Mouse (Mus musculus) heart, embryonic 15.5 days (tissue): ENCODE results near the gene Trpt1. TPM values are rescaled to one million over a fixed set of nuclear protein-coding genes. Genes with fewer than 3 reads are reported as not detected.

ENCODE experiments used
- ATAC-seq: fragments of 200-750 bp; cut with Nextera tagmentation; replicated peaks from 2 replicates; pipeline ENCODE4 v1.8.0; 2017; ENCODE audit warnings: low read depth, moderate TSS enrichment; ENCODE audit not compliant: insufficient number of reproducible peaks, insufficient read depth, low FRiP score
- H3K27ac ChIP-seq: fragments of 300-500 bp; sonication (generic); 2 replicates; pipeline ENCODE4 v1.5.1; 2015; ENCODE audit warnings: mild to moderate bottlenecking, inconsistent platforms
- H3K27me3 ChIP-seq: fragments of 300-500 bp; sonication (generic); 2 replicates; pipeline ENCODE4 v1.6.1; 2015; ENCODE audit warnings: inconsistent platforms
- H3K36me3 ChIP-seq: fragments of 300-500 bp; sonication (generic); 2 replicates; pipeline ENCODE4 v1.6.1; 2015; ENCODE audit warnings: mild to moderate bottlenecking, inconsistent platforms
- H3K4me1 ChIP-seq: fragments of 300-500 bp; sonication (generic); replicated peaks from 2 replicates; pipeline ENCODE4 v1.6.1; 2015; ENCODE audit warnings: inconsistent platforms
- H3K4me2 ChIP-seq: fragments of 300-500 bp; sonication (generic); 2 replicates; pipeline ENCODE4 v1.6.1; 2015; ENCODE audit warnings: inconsistent platforms, mild to moderate bottlenecking, moderate library complexity
- H3K4me3 ChIP-seq: fragments of 300-500 bp; sonication (generic); 2 replicates; pipeline ENCODE4 v1.5.1; 2015; ENCODE audit warnings: mild to moderate bottlenecking, inconsistent platforms
- H3K9ac ChIP-seq: fragments of 300-500 bp; sonication (generic); 2 replicates; pipeline ENCODE4 v1.6.1; 2015; ENCODE audit warnings: mild to moderate bottlenecking, inconsistent platforms
- H3K9me3 ChIP-seq: fragments of 300-500 bp; sonication (generic); replicated peaks from 2 replicates; pipeline ENCODE4 v1.6.1; 2016; ENCODE audit warnings: inconsistent platforms
- whole genome bisulfite sequencing: fragments of 180-500 bp; shearing (Covaris S2); methylation state at CpG from one replicate; pipeline ENCODE4 v1.1.7; 2015; ENCODE audit warnings: mixed read lengths; 5-methylcytosine and 5-hydroxymethylcytosine counted together
- polyA plus RNA-seq: library from polyadenylated mRNA; unstranded; fragments of >200 nt; fragmentation: Nextera tagmentation; extraction: Ambion mirVana; gene quantifications from 2 replicates; pipeline ENCODE4 v1.2.1, GENCODE M21; 2015

Gene Trpt1
- polyA plus RNA-seq, 1 experiment from 2014 or later, result 17.4 TPM

DNA sequence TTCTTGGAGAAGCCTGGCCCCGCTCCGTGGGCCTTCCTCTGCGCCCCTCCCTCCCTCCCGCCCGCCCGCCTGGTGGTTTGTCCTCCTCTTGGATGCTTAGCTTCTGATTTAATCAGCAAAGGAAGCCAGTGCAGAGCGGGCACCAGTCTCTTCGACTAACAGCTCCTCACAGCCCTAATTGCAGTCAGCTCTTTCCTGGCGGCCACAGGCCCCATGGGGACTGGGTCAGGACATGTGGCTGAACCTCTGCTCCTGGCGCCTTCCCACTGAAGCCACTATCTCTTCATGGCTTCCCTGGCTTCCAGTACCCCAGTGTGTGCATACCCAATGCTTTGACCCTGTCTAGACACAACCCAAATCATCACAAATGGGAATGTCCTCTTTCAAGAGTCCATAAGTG lies 39.5 kb upstream of the Trpt1 start:
- H3K9ac ChIP-seq, result 0 out of 2 replicates have a peak overlapping the region, but pooled peaks have one; percentile 14
- H3K4me1 ChIP-seq, result peaks cover 43% of the 10 kb centered on the region
- H3K9me3 ChIP-seq, result no peaks in the 10 kb centered on the region
- 82% methylated on average over 10 of the region's 10 CpGs for WGBS
- H3K4me2 ChIP-seq, result no peak overlapping the region
- H3K4me3 ChIP-seq, result no peak overlapping the region
- no peak overlapping the region for H3K27ac ChIP-seq
- H3K36me3 ChIP-seq, result peaks cover 50% of the 10 kb centered on the region; the same call in 1 of the 2 replicates
- ATAC-seq, result no peak
- H3K27me3 ChIP-seq, result no peaks in the 10 kb centered on the region

DNA sequence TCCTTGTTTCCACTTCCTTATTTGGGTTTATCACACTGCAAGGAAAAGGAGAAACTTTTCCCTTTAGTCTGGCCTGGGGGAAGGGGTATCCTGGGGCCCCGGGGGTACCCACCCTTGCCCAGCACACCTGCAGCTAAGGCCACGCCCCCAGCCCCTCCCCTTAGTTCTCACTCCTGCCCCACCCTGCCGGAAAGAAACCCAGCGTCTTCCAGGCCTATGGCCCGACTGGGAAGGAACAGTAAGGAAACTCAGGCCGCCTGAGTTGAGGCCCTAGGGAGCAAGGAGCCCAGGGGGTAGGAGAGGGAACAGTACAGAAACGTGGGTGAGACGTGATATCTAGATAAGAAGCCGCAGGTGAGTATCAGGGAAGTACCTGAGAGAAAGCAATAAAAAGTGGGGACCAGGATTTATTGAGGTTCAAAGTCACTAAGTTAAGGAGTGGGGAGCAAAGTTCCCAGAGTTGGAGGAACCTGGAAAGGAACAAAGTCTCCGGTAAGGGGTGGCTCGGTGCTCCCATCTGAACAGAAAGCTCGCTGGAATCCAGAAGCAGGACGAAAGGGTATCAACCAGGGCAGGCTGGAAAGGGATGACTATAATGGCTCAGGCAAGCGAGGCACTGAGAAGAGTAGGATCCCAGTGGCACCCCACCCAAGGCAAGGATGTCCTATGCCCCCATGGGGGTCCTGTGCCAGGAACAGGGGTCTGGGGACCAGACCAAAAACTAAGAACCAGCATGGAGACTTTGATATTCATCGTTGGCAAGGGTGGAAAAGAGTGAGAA lies 27.2 kb upstream of the Trpt1 start:
- H3K27me3 ChIP-seq, result no peaks in the 10 kb centered on the region
- no peaks in the 10 kb centered on the region for H3K9me3 ChIP-seq
- H3K4me2 ChIP-seq, result peak overlapping the region; percentile 79
- WGBS, result 16% methylated on average over 15 of the region's 15 CpGs
- peaks cover 10% of the 10 kb centered on the region; the same call in 1 of the 2 replicates for H3K36me3 ChIP-seq
- H3K4me1 ChIP-seq, result peaks cover 33% of the 10 kb centered on the region
- peak overlapping the region; percentile 62 for H3K4me3 ChIP-seq
- H3K9ac ChIP-seq, result peak overlapping the region; percentile 75
- H3K27ac ChIP-seq, result no peak overlapping the region
- no peak for ATAC-seq

DNA sequence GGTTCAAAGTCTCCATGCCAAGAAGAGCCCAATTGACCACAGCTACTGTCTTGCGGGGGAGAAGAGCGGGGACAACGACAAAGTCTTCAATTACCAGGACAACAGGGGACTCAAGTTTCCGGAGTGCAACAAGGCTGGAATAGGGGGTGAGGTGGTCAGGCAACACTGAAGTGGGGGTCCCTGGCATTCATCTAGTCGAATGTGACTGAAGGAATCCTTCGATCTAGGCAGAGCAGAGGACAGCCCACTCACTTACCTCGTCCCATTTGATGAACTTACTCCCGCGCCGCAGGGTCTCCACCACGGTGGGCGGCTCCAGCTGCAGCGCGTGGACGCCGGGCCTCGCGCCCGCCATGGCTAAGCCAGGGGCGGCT lies 26.7 kb upstream of the Trpt1 start:
- Histone ChIP-seq H3K27ac (peak overlapping the region; percentile 52; the same call in 1 of the 2 replicates), H3K4me3 (peak overlapping the region; percentile 62), H3K9me3 (no peaks in the 10 kb centered on the region), H3K4me1 (peaks cover 38% of the 10 kb centered on the region), H3K27me3 (no peaks in the 10 kb centered on the region), H3K9ac (peak overlapping the region; percentile 75), H3K36me3 (peaks cover 8% of the 10 kb centered on the region; the same call in 1 of the 2 replicates), H3K4me2 (peak overlapping the region; percentile 79)
- under 1% methylated on average over 20 of the region's 20 CpGs for WGBS
- ATAC-seq, result no peak

DNA sequence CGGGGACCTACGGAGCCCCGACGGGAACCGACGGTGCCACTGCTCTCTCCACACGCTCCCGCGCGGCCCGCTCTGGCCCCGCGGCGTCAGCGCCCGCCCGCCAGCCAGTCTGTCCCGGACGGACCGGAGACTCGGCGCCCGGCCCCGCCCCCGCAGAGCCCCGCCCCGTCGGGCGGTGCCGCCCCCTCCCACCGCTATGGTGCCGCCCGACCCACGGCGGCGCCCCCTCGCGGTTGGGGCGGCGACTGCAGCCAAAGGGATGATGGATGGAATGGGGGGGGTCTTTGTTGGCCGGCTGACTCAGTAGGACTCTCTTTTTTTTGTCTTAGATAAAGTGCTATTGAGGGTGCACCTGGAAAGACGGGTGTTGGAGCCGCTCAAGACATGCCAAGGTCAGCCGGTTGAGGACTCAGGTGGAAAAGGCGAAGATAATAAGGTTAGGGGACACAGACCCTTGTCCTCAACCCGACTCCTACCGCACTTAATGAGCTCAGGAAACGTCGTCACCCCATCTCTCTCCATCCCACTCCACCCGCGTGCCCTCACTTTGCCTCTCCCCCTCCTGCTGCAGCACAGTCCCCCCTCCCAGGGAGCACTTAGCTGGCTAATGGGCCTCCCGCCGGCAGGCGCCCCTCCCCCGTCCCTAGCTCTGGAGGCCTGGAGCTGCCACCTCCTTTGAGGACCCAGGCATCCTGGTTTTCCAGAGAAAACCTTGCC lies 26.1 kb upstream of the Trpt1 start:
- Histone ChIP-seq H3K27me3 (no peaks in the 10 kb centered on the region), H3K27ac (peak overlapping the region; percentile 52; the same call in 1 of the 2 replicates), H3K9me3 (no peaks in the 10 kb centered on the region), H3K4me2 (peak overlapping the region; percentile 79), H3K36me3 (peaks cover 3% of the 10 kb centered on the region; the same call in 1 of the 2 replicates), H3K4me3 (peak overlapping the region; percentile 62), H3K9ac (peak overlapping the region; percentile 75), H3K4me1 (peaks cover 38% of the 10 kb centered on the region)
- ATAC-seq, result peak; percentile 76
- 2% methylated on average over 54 of the region's 55 CpGs for WGBS

DNA sequence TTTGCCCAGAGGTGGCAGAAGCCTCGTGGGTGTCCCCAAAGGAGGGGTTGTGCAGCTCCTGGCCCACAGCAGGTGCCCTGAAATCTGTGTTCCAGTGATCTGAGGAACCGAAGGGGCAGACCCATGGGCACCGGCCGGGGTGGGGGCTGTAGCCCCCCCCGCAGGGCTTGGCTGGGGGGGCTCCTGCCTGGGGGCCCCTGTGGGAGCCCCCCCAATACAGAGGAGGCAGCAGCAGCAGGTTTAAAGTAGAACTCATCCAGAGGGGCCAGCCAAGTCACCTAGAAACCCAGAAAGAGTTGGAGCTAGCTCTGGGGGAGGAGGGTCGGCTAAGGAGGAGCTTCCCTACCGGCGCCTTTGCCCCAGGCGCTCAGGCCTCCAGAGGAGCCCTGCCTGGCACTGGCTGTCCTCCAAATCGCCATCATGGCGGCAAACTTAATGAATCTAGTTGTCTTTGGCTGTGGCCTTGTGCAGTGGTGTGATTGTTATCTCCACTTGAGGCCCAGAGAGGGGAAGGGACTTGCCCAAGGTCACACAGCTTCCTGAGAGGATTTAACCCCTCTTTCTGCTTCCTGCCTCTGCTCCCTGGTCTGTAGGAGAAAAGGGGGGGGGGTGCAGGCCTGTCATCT lies 25.4 kb upstream of the Trpt1 start:
- H3K36me3 ChIP-seq, result no peaks in the 10 kb centered on the region; the same call in 1 of the 2 replicates
- no peaks in the 10 kb centered on the region for H3K27me3 ChIP-seq
- 23% methylated on average over 11 of the region's 11 CpGs for WGBS
- H3K27ac ChIP-seq, result peak overlapping the region; percentile 28
- peak overlapping the region; percentile 62 for H3K4me3 ChIP-seq
- peak overlapping the region; percentile 79 for H3K4me2 ChIP-seq
- H3K4me1 ChIP-seq, result peaks cover 38% of the 10 kb centered on the region
- ATAC-seq, result no peak
- peak overlapping the region; percentile 75 for H3K9ac ChIP-seq
- H3K9me3 ChIP-seq, result no peaks in the 10 kb centered on the region

DNA sequence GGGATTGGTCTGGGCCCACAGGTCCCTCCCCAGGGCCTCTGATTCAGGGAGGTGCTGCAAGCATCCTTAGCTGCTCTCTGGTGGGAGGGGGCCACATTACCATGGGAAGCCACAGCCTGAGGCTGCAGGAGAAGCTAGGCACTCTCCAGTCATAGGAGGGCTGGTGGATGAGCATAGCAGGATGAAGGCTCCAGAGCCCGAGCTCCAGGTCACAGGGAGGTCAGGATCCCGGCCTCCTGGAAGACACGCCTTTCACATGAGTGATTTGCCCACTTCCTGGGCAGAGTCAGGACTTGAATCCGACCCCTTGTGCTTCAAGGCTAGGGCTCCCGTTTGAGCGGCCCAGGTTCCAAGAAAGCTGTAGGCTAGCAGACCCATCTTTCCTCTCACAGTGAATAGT lies 24.3 kb upstream of the Trpt1 start:
- no peak overlapping the region for H3K9ac ChIP-seq
- WGBS, result 37% methylated on average over 6 of the region's 6 CpGs

DNA sequence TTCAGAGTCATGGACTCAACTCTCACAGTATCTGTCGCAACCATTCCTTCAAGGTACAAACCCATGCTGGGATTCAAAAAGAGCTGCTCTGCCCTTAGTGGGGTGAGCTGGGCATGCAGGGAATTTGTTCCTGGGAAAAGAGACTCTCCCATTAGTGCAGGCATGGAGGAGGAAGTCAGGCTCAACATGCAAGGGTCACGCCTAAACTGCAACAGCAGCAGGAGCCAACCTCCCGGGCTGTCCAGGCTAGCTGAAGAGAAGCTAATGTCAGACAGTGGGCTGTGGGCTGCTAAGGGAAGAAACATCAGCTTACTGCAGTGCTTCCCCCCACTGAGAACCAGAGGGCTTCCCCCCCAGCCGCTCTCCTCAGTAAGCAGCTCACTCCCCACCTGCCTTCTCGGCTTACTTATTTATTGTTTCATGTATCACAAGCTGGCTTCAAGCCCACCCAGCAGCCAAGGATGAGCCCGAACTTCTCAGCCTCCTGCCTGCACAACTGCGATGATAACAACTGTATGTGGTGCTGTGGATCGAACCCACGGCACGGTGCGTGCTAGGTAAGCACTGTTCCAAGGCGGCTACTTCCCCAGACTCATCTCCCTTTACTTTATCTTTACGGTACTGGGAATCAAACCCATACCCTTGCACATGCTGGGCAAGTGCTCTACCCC lies 23.5 kb upstream of the Trpt1 start:
- no peak overlapping the region for H3K27ac ChIP-seq
- 75% methylated on average over 13 of the region's 13 CpGs for WGBS
- H3K4me2 ChIP-seq, result no peak overlapping the region
- no peak overlapping the region for H3K4me3 ChIP-seq
- H3K9me3 ChIP-seq, result no peaks in the 10 kb centered on the region
- peaks cover 8% of the 10 kb centered on the region for H3K36me3 ChIP-seq
- no peak for ATAC-seq
- H3K4me1 ChIP-seq, result peaks cover 55% of the 10 kb centered on the region
- H3K9ac ChIP-seq, result no peak overlapping the region
- no peaks in the 10 kb centered on the region for H3K27me3 ChIP-seq

More for the DNA sequence above, 24.3 kb upstream of the Trpt1 start:
- ATAC-seq, result no peak
- H3K4me1 ChIP-seq, result peaks cover 49% of the 10 kb centered on the region
- H3K27me3 ChIP-seq, result no peaks in the 10 kb centered on the region
- H3K4me2 ChIP-seq, result no peak overlapping the region
- H3K27ac ChIP-seq, result peak overlapping the region; percentile 28; the same call in 1 of the 2 replicates
- no peaks in the 10 kb centered on the region for H3K9me3 ChIP-seq
- no peak overlapping the region for H3K4me3 ChIP-seq
- peaks cover 3% of the 10 kb centered on the region; the same call in 1 of the 2 replicates for H3K36me3 ChIP-seq

DNA sequence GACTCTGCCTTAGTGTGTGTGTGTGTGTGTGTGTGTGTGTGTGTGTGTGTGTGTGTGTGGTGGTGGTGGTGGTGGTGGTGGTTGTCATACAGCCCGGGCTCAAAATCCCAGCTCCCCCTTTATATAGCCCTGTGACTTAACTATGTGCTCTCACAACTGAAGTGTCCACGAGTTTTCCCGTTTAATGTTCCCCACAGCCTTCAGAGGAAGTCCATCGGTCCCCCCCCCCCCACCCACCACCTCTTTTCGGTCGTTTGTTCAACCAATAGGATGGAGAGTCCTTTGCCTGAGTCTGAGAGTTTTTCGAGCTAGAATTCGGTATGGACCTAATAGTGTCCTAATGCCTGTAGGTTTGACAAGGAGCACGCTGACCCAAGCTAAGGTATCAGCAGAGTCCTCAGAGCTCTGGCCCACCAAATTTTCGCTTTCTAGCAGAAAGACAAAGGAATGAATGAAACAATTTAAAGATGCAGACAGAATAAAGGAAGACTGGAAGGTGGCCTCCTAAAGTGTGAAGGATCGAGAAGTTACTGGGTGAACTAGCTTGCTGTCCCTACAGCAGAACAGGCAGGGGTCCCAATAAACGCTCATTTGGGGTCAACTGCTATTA lies 22.2 kb upstream of the Trpt1 start:
- Histone ChIP-seq H3K27ac (peak overlapping the region; percentile 93), H3K9me3 (no peaks in the 10 kb centered on the region), H3K36me3 (peaks cover 20% of the 10 kb centered on the region), H3K4me1 (peaks cover 61% of the 10 kb centered on the region), H3K27me3 (no peaks in the 10 kb centered on the region), H3K9ac (peak overlapping the region; percentile 82), H3K4me3 (peak overlapping the region; percentile 77), H3K4me2 (peak overlapping the region; percentile 90)
- WGBS, result 33% methylated on average over 12 of the region's 12 CpGs
- ATAC-seq, result no peak

DNA sequence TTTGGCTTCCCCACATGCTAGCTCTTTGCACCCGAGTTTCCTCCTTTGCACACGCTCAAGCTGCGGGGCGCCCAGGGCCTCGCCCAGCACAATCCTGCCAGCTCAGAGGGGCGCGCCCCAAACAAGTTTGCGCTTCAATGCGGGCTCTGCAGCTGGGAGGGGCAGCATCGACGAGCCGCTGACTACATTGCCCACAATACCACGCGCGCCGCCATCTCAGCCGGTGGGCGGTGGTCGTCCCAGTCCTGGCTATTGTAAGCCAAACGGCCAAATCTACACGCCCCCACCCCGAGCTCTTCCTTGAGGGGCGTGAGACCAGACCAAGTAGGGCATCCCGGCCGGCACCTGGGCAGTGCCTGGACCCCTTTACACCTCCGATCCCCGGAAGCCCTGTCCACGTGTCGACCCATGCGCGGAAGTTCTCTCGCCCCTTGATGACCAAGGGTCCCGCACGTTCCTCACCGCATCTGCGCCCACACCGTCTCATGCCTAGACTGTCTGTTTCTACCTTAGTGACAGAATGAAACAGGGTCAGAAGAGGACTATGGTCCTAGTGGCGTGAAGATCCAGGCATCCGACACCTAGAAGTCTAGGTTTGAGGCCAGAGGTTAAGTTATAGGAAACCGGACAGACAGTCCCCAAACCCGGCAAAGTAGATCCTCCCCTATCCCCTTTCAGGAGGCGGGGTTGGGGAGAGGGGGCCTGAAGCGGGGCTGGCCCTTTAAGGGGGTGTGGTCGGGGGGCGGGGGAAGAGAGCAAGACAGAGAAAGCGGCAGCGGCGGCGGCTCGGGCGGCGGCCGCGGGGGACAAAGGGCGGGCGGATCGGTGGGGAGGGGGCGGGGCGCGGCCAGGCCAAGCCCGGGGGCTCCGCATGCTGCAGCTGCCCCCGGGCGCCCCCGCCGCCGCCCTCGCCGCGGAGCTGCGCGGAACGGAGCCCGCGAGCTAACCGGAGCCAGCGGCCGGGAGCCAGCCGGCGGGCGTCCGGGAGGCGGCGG lies 21.4 kb upstream of the Trpt1 start, which contains the start of gene Ppp1r14b:
Ppp1r14b (plus strand) TSS at position 758 of the 995 bp plus-strand sequence.
- peaks cover 64% of the 10 kb centered on the region for H3K4me1 ChIP-seq
- peak; percentile 57 for ATAC-seq
- WGBS, result under 1% methylated on average over 84 of the region's 84 CpGs

More for the DNA sequence above, 21.4 kb upstream of the Trpt1 start, which contains the start of gene Ppp1r14b:
- Histone ChIP-seq H3K9ac (peak within 1 kb of the TSS; percentile 82), H3K9me3 (no peaks in the 10 kb centered on the region), H3K4me2 (peak within 1 kb of the TSS; percentile 90), H3K27ac (peak within 1 kb of the TSS; percentile 93), H3K36me3 (peaks cover 21% of the 10 kb centered on the region), H3K4me3 (peak within 1 kb of the TSS; percentile 77), H3K27me3 (no peaks in the 10 kb centered on the region)
